Mouse (Mus musculus) kidney, adult 2 months (tissue): ENCODE data around the gene Dph1.

Experiments
- CTCF ChIP-seq: fragments of 200-500 bp; conservative IDR thresholded peaks from 2 replicates; pipeline ENCODE4 v1.5.1; 2011; ENCODE audit warnings: low read depth, mild to moderate bottlenecking, control low read depth, low read length, moderate library complexity, mixed read lengths; ENCODE audit not compliant: insufficient read depth, insufficient read length
- POLR2A ChIP-seq: fragments of 200-500 bp; IDR thresholded peaks from one replicate; pipeline ENCODE4 v1.6.1; 2011; ENCODE audit warnings: low read depth, low read length, control low read depth

DNA sequence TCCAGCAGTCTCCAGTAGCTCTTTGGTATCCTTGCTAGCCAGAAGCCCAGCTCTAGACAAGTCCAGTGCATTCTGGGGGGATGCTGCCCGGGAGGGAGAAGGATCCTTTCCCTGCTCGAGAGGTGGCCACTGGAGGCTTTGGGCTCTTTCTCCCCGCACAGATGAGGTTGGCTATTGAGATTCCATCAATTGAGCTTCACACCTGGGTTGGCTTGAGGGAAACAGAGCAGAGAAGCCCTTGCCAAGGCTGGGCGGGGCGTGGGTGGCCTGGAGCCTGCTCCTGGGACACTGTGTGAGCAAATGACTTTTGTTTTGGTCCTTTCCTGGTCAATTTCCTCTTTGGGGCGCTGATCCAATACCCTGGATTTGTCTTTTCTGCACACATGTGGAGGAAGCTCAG is 5.1 kb upstream of the Dph1 start:
- TF ChIP-seq CTCF: no peak
- TF ChIP-seq POLR2A: no peak
